Mouse (Mus musculus) forebrain, embryonic 11.5 days (tissue): ENCODE data around the gene Elf5. TPM values are rescaled to one million over a fixed set of nuclear protein-coding genes. Genes with fewer than 3 reads are reported as not detected.

Source experiments
- polyA plus RNA-seq: library from polyadenylated mRNA; unstranded; fragments of >200 nt; fragmentation: Nextera tagmentation; extraction: Ambion mirVana; gene quantifications from 2 replicates; pipeline ENCODE4 v1.2.1, GENCODE M21; 2014

The Elf5 gene
- polyA plus RNA-seq, 1 experiment from 2014 or later, result 0.11 TPM

Other genes with a start within 250 kb of the Elf5 start
- gene Ehf, start 108.4 kb upstream of the Elf5 start, polyA plus RNA-seq, result 0.12 TPM in 1 of 2 replicates, not detected in the other
- gene Cat, start 73.5 kb downstream of the Elf5 start, polyA plus RNA-seq, result 137 and 139 TPM in 2 replicates
- 14.1 and 15.9 TPM in 2 replicates for gene Abtb2, start 154.6 kb downstream of the Elf5 start, polyA plus RNA-seq